Mouse (Mus musculus) heart, adult 2 months (tissue): ENCODE results near the gene Lrch4.
"Not testable (repeated sequence)": the region's sequence is repeated elsewhere in the genome, so short reads cannot be mapped to it uniquely, and the experiment has no call there.

ENCODE experiments used
- CTCF ChIP-seq: fragments of 200-600 bp; IDR thresholded peaks from 2 replicates; pipeline ENCODE4 v1.8.1; 2022; ENCODE audit warnings: antibody characterized with exemption, mild to moderate bottlenecking, moderate library complexity
- EP300 ChIP-seq: fragments of 200-500 bp; IDR thresholded peaks from 2 replicates; pipeline ENCODE4 v1.6.1; 2011; ENCODE audit warnings: low read depth, low read length, control low read depth; ENCODE audit not compliant: insufficient read depth
- POLR2A ChIP-seq: fragments of 200-500 bp; IDR thresholded peaks from 2 replicates; pipeline ENCODE4 v1.6.1; 2011; ENCODE audit warnings: mild to moderate bottlenecking, low read depth, low read length, control low read depth; ENCODE audit not compliant: insufficient read depth

DNA sequence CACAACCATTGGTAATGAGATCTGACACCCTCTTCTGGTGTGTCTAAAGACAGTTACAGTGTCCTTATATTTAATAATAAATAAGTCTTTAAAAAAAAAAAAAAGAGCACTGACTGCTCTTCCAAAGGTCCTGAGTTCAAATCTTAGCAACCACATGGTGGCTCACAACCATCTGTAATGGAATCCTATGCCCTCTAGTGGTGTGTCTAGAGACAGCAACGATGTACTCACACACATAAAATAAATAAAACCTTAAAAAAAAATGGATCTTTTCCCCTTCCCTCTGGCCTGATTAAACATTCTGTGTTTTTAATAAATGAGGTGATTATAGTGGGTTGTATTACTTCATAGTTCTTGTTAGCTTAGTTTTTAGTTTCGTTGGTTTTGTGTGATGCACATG, 14.0 kb upstream of the Lrch4 start:
- peak; percentile 38 for TF ChIP-seq CTCF
- TF ChIP-seq POLR2A, EP300: not testable (repeated sequence)
